Mouse (Mus musculus): ENCODE results near the gene Zfp661. TPM values are rescaled to one million over a fixed set of nuclear protein-coding genes. Genes with fewer than 3 reads are reported as not detected.
A peak's percentile ranks its signal among the peaks of the same experiment; 100 is the strongest.
"Not testable (repeated sequence)": the region's sequence is repeated elsewhere in the genome, so short reads cannot be mapped to it uniquely, and the experiment has no call there.

Zfp661 gene
- 1 to 10 TPM; 1.4 to 1.5 TPM for total RNA-seq (2021)

GRCm38 (mm10) chr2:127586694-127587513, at the start of gene Zfp661, which contains the start of gene Mrps5:
Gene Zfp661 (minus strand): TSS chr2:127587094.
Gene Mrps5 (plus strand): TSS chr2:127587222.
- peak; percentile 69 for DNase-seq (ENCODE audit: low spot score)
- intact Hi-C loops (cut with DNase I), result no loop called here

DNA sequence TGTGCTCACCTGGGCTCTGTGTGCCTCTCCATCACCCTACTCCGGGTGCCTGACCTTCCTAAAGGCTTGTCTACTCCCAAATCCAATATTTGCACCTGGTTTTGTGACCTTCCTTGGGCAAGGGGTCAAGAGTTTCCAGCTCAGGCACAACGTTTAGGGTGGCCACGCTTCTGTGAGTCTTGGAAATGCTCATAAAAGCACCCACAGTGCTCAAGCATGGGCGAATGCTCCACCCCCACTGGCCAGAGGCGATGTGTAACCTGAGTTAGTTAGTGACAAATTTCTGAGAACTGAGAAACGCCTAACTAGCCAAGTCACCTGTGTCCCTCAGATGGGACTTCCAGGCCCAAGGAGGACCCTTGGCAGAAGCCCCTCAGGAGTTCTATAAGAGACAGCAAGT, 48.7 kb upstream of the Zfp661 start:
- no peak for DNase-seq (ENCODE audit: low spot score)
- intact Hi-C loops (cut with DNase I), result no loop called here

- intact Hi-C loops (cut with DNase I), result no loop called here
These were observed 45.7 kb upstream of the Zfp661 start for GRCm38 (mm10) chr2:127632601-127633000.

DNA sequence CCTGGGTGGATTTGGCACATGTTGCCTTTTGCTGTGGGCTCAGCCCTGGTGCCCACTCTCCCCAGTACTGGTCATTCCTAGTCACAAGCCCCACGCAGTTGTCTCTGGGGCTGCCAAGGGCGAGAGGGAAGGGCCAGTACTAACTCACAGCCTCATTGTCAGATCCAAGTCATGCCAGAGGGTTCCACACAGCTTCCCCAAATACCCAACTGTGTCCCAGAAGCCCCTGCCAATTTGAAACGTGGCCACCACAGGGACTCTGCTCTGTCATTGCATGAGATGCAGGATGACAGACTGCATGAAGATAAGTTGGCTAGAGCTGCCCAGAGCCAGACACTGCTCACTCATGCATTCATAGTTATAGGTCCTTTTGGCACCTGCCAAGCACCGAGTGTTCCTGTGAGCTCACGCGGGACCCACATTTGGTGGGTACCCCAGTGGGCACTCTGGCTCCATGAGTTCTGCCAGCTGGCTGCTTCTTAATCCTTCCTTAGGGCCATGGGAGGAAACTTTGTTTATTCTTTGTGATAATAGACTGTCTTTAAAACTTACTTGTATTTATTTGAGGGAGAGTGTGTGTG, 41.2 kb upstream of the Zfp661 start:
- no peak for DNase-seq (ENCODE audit: low spot score)
- intact Hi-C loops (cut with DNase I), result no loop called here

More at GRCm38 (mm10) chr2:127632601-127633000, 45.7 kb upstream of the Zfp661 start:
- no peak for DNase-seq (ENCODE audit: low spot score)

DNA sequence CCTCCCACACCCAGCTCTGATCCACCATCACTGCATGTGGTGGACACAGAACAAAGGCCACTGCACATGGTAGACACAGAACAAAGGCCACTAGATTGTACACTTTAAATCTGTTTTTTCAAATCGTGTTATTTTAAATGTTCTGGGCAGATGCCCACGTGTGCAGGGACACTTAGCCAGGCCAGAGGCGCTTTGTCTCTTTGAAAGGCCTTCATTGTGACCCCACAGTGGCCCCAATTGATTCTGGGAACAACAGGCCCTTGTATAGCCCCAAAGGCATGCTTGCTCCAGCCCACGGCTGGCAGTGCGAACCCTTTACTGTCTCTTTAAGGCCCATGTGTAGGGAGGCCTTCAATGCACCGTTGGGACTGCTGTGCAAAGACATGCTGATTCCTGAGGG, 40.5 kb upstream of the Zfp661 start:
- DNase-seq (ENCODE audit: low spot score), result no peak
- intact Hi-C loops (cut with DNase I), result no loop called here

DNA sequence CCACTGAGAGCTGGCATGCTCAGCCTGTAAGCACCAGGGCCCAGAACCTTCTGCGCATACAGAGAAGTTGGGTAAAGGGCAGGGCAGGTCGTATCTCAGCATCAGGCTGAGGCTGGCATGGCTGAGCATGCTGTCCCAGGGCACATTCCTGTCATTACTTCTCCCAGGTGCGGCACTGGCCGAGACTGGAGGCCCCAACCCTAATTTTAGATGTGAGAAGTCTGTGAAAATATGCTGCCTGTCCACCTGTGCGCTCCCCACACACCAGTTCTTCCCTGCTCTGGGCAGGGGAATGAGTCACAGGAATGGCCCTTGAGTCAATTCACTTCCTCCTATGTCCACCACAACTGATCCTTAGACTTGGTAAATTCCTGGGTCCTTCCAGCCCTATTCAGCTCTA, 38.8 kb upstream of the Zfp661 start:
- intact Hi-C loops (cut with DNase I), result no loop called here

GRCm38 (mm10) chr2:127624786-127625185, 37.9 kb upstream of the Zfp661 start:
- no peak for DNase-seq (ENCODE audit: low spot score)
- intact Hi-C loops (cut with DNase I), result no loop called here

More for the DNA sequence above, 38.8 kb upstream of the Zfp661 start:
- no peak for DNase-seq (ENCODE audit: low spot score)

DNA sequence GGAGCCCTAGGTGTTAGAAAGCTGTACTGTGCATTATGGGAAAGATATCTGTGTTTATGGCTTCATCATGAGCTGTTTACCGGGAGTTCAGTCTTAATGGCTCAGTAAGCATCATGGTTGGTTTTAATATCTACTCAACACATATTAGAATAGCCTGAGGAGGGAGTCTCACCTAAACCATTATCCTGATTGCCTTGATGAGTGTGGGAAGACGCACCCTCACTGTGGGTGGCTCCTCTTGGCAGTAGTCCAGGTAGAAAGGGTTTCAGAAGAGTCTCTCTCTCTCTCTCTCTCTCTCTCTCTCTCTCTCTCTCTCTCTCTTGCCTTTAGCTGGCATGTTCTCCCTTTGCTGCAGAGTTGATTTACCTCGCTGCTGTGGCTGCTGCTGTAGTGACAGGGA, 35.2 kb upstream of the Zfp661 start:
- intact Hi-C loops (cut with DNase I), result no loop called here
- no peak for DNase-seq (ENCODE audit: low spot score)

GRCm38 (mm10) chr2:127619311-127619710, 32.4 kb upstream of the Zfp661 start:
- no peak for DNase-seq (ENCODE audit: low spot score)
- intact Hi-C loops (cut with DNase I), result no loop called here

- DNase-seq (ENCODE audit: low spot score), result no peak
- intact Hi-C loops (cut with DNase I), result no loop called here
These were observed 25.4 kb upstream of the Zfp661 start for GRCm38 (mm10) chr2:127612288-127612687.

DNA sequence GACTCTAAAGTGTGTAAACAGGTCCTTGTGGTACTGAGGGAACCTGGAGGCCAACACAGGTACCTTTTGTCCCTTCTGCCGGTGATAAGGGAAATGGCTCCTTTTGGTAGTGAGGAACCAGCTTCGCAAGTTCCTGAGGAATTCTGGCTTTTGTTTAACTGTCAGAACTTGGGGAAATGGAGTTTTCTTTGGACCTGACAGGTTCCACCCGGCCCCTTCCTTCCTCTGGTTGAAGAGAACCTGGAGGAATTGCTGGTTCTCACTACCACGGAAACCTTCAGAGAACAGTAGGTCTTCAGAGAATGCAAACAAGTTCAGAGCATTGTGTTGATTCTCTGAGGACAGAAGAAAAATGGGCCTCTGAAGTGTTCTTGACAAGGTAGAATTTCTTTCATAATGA, 24.5 kb upstream of the Zfp661 start:
- intact Hi-C loops (cut with DNase I), result no loop called here
- DNase-seq (ENCODE audit: low spot score), result no peak

DNA sequence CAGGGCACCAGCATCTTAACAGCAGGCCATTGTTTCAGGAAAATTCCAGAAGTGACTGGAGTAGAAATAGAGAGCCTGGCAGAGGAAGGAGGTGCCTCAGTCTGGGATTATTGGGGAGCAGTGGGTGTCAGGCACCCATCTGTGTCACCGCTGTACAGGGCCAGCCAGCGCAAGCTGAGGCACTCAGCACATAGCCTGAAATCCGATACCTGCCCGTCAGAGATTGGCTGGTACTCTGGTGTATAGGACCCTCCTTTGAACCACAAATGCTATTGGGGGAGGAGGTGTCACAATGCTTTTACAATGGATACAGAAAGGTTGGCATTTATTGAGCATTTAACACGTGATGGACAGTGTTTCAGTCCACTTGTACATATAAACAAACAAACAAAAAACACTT, 22.1 kb upstream of the Zfp661 start:
- DNase-seq (ENCODE audit: low spot score), result no peak
- intact Hi-C loops (cut with DNase I), result loop anchor here (1.0 to 10.0 kb wide), 3 partner anchors 59 to 226 kb away; partner anchors contain the start of genes Acoxl and Bub1

DNA sequence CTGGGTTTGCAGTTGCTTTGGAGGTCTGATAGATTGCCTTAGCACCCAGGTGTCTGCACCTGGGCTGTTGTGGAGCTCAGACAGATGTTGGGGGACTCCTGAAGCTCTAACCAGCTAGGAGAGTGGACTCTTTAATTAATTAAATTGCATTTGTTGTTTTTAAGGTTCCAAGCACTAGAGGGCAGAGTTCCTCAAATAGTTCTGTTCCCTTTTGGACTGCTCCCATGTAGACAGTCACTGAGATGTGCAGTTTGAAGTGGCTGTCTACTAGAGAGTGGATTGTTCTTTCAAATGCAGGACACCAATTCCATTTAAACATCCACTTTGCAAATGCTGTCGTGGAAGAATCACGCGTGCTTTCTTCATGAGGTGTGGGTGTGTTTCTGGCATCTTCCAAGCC, 21.3 kb upstream of the Zfp661 start:
- no peak for DNase-seq (ENCODE audit: low spot score)
- intact Hi-C loops (cut with DNase I), result loop anchor here (1.0 to 10.0 kb wide), 3 partner anchors 60 to 227 kb away; partner anchors contain the start of genes Acoxl and Bub1

DNA sequence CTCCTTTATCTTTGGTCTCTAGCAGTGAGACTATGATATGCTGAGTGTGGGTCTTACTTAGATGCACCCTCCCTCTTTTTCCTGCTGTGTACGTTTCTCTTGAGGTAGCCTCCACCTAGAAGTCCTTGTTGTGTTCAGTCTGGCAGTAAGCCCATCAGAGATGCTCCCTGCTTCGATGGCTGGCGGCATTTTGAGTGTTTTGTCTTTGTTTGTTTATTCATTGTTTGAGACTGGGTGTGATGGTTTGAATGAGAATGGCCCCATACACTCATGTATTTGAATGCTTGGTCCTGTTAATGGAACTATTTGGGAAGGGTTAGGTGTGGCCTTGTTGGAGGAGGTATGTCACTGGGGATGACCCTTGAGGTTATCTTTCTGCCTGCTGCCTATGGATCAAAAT, 18.3 kb upstream of the Zfp661 start:
- DNase-seq (ENCODE audit: low spot score), result no peak
- intact Hi-C loops (cut with DNase I), result loop anchor here (5.0 to 10.0 kb wide), 2 partner anchors 77 to 230 kb away; partner anchors contain the start of genes Acoxl and Bub1

DNA sequence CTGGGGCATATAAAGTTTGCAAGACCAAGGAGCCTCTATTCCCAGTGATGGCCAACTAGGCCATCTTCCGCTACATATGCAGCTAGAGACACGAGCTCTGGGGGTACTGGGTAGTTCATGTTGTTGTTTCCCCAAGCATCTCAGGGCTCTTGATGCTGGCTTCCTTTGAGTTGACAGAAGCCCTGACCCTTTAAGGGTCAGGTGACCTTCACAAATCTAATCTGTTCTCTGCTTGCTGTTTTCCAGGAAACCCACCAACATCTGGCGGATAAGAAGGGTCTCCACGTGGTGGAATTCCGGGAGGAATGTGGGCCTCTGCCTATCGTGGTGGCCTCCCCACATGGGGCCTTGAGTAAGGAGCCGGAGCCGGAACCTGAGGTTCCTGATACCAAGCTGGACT, 16.5 kb upstream of the Zfp661 start:
- intact Hi-C loops (cut with DNase I), result loop anchor here (10.0 kb wide), 1 partner anchor 231 kb away; the partner anchor contains the start of genes Acoxl and Bub1
- not testable (repeated sequence) for DNase-seq (ENCODE audit: low spot score)

DNA sequence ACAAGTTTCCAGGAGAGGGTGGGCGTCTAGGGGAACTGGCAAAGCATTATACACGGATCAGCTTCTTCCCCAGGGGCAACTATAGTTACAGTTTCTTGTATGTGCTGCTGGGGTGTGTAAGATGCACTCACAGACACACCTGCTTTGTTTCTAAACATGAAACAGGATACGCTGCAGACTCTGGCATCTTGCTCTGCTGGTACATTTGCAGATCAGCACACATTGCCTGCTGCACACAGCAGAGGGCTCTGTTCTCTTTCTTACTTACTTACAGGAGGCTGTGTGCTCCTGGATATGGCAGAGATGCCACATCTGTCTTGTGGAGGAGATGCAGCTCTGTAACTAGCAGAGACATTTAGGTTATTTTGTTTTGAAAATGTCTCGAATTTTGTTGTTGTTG, 3.9 kb upstream of the Zfp661 start:
- intact Hi-C loops (cut with DNase I), result no loop called here
- no peak for DNase-seq (ENCODE audit: low spot score)

DNA sequence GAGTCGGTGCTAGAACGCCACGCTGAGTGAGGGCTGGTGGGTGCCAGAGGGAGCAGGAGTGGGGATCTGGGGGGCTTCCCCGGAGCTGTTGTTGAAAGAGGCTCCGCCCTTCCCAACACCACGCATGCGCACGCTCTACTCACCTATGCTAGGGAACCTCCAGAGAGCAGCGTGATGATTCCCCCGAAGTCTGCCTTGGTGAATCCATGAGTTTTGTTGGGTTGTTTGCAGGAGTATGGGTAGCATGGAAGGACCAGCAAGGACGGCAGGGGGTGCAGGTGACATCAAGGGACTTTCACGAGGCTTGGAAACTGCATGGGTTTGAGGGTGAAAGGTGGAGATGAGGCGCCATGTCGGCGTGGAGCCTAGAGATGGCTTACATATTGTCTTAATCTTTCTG, 3.3 kb upstream of the Zfp661 start:
- intact Hi-C loops (cut with DNase I), result no loop called here

GRCm38 (mm10) chr2:127588897-127589296, 2.0 kb upstream of the Zfp661 start:
- DNase-seq (ENCODE audit: low spot score), result no peak
- intact Hi-C loops (cut with DNase I), result no loop called here

More for the DNA sequence above, 3.3 kb upstream of the Zfp661 start:
- no peak for DNase-seq (ENCODE audit: low spot score)

GRCm38 (mm10) chr2:127587514-127587844, 585 bp upstream of the Zfp661 start:
- no peak for DNase-seq (ENCODE audit: low spot score)
- intact Hi-C loops (cut with DNase I), result no loop called here

DNA sequence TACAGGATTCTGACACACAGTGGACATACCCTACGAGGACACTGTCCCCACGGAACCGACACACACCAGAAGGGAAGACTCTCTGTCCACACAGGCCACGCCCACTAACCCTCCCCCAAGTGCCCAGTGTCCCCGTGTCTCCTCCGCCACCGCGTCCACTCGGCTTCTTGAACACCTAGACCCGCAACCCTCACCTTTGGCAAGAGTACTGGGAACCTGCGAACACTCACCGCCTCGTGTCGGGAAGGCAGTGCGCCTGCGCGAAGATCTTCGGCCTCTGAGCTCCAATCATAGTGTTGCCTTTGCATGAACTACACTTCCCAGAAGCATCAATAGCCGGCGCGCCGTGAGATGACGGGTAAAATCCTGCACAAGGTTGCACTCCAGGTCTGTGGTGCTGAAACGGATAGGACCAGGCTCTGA, 2.4 kb downstream of the Zfp661 start:
- intact Hi-C loops (cut with DNase I), result no loop called here
- DNase-seq (ENCODE audit: low spot score), result peak; percentile 79

DNA sequence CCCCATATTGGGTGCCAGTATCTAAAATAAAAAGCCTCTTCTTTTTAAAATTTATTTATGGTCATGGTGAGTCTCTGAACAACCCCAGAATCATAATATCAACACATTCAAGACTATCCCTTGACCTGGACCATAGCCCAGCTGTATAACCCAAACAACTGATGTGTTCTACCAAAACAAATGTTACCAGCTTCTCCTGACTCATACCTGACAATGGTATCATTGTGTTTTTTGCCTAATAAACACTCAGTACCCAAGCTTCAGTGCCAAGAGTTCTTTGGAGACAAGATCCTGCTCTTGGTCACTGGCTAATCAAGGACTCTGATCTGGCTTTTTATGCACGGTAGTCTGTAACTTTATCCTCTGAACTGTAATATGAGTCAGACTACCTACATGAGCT, 13.6 kb downstream of the Zfp661 start:
- no peak for DNase-seq (ENCODE audit: low spot score)
- intact Hi-C loops (cut with DNase I), result no loop called here

All from heart, postnatal 25 days (tissue).